Mouse (Mus musculus) MEL (cell line): ENCODE results near the gene Bet1l.

Source experiments
- BHLHE40 ChIP-seq: IDR thresholded peaks from 2 replicates; pipeline ENCODE4 v1.6.1; 2012; ENCODE audit warnings: low read depth, mild to moderate bottlenecking, inconsistent platforms, low read length, improper control_type of control experiment, borderline replicate concordance
- CTCF ChIP-seq, 3 experiments: IDR thresholded peaks in 2 of 3; conservative IDR thresholded peaks in 1 of 3; 2 replicates each; pipeline ENCODE4 v1.5.1; 2011 to 2012; ENCODE audit warnings: low read length in 3 of 3, low read depth in 2 of 3, mild to moderate bottlenecking in 2 of 3, improper control_type of control experiment in 1 of 3, inconsistent platforms in 1 of 3, mixed read lengths in 1 of 3, moderate library complexity in 1 of 3; ENCODE audit not compliant: control insufficient read depth in 1 of 3, insufficient read depth in 1 of 3, poor library complexity in 1 of 3, severe bottlenecking in 1 of 3
- ETS1 ChIP-seq: IDR thresholded peaks from 2 replicates; pipeline ENCODE4 v1.6.1; 2012; ENCODE audit warnings: low read depth, mild to moderate bottlenecking, inconsistent platforms, low read length, improper control_type of control experiment, moderate library complexity
- GABPA ChIP-seq: IDR thresholded peaks from 2 replicates; pipeline ENCODE4 v1.6.1; 2012; ENCODE audit warnings: low read depth, mild to moderate bottlenecking, inconsistent platforms, low read length, improper control_type of control experiment, moderate library complexity
- JUND ChIP-seq: IDR thresholded peaks from 2 replicates; pipeline ENCODE4 v1.6.1; 2011; ENCODE audit warnings: low read depth, mild to moderate bottlenecking, improper control_type of control experiment, low read length
- MAX ChIP-seq: IDR thresholded peaks from 2 replicates; pipeline ENCODE4 v1.6.1; 2011; ENCODE audit warnings: low read length, improper control_type of control experiment
- MYB ChIP-seq: IDR thresholded peaks from 2 replicates; pipeline ENCODE4 v1.6.1; 2011; ENCODE audit warnings: mild to moderate bottlenecking, low read depth, low read length, improper control_type of control experiment
- POLR2A ChIP-seq, 2 experiments: IDR thresholded peaks; 2 replicates each; pipeline ENCODE4 v1.6.1; 2011 to 2012; ENCODE audit warnings: low read length in 2 of 2, mild to moderate bottlenecking in 2 of 2, control low read depth in 1 of 2, improper control_type of control experiment in 1 of 2, low read depth in 1 of 2, moderate library complexity in 1 of 2; ENCODE audit not compliant: control insufficient read depth in 1 of 2, insufficient read depth in 1 of 2, poor library complexity in 1 of 2
- POLR2AphosphoS2 ChIP-seq: IDR thresholded peaks from 2 replicates; pipeline ENCODE4 v1.6.1; 2011; ENCODE audit warnings: low read length, improper control_type of control experiment

- TF ChIP-seq POLR2AphosphoS2 (no peak), MYB (no peak), POLR2A (IDR thresholded peaks at IDR 0.05; ENCODE audit: control insufficient read depth in 1 of 2, insufficient read depth in 1 of 2, low read depth in 1 of 2, low read length in 2 of 2, poor library complexity in 1 of 2) (no peak), BHLHE40 (no peak), MAX (no peak), CTCF (IDR thresholded peaks at IDR 0.05 in 2 of 3, conservative IDR thresholded peaks at IDR 0.05 in 1 of 3; ENCODE audit: control insufficient read depth in 1 of 3, insufficient read depth in 1 of 3, low read depth in 2 of 3, low read length in 3 of 3, poor library complexity in 1 of 3, severe bottlenecking in 1 of 3) (no peak), JUND (no peak), ETS1 (no peak), GABPA (no peak)
Observed at GRCm38 (mm10) chr7:140855181-140855580, 2.2 kb downstream of the Bet1l start.
